ENCODE assay signal across 8 mouse cellular contexts in the genomic region with DNA sequence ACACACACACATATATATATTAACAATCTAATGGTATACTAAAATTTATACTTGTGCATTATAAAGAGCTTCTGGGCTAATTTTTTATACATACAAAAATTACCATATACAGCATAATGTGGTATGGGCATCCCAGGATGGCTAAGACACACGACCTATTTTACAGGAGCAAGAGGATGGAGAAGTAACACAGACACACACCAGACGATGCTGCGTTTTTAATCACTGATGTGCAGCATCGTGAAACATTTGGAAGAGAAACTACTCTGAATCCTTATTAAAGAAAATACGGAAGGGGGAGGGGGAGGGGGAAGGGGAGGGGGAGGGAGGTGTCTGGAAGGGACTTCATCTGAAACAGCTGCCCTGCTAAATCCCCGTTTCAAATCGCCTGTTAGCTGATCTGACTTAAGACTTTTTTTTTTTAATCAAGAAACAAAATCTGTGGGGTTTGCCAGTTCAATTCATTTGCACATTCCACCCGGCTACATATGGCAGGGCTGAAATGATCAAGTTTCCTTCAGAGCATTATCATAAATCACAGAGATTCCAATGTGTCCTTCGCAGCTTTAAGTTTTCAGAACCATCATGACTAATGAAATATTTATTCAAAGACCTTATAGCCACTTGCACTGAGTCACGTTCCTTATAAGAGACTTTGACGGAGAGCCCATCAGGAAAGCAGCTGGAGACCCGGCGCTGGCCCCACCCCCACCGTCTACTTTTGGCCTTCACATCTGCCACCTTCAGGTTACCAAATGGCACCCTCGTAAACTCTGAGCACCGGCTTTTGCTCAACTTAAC.
DNase-seq lines count a peak whose midpoint lies in the region; ATAC-seq and TF ChIP-seq lines count a peak whose summit lies in the region.

No protein-coding gene starts in this region.

- WGBS in heart, embryonic 14.5 days: 12% methylated on average over 16 of the region's 16 CpGs
- 22% methylated on average over 16 of the region's 16 CpGs for WGBS in hindbrain, embryonic 10.5 days
- 6% methylated on average over 16 of the region's 16 CpGs for WGBS in midbrain, postnatal 0 days

- no peak for TF ChIP-seq CTCF in midbrain, postnatal 0 days (IDR thresholded peaks at IDR 0.05)

- H3K36me3 ChIP-seq in heart, embryonic 14.5 days (ENCODE audit: control insufficient read depth, insufficient read depth, low read length): no peaks in the 10 kb centered on the region
- no peaks in the 10 kb centered on the region for H3K36me3 ChIP-seq in hindbrain, embryonic 10.5 days
- no peaks in the 10 kb centered on the region for H3K36me3 ChIP-seq in midbrain, postnatal 0 days (ENCODE audit: insufficient read depth, low read length)

- H3K9me3 ChIP-seq in heart, embryonic 14.5 days (ENCODE audit: control insufficient read depth, low read length): no peaks in the 10 kb centered on the region
- no peaks in the 10 kb centered on the region for H3K9me3 ChIP-seq in hindbrain, embryonic 10.5 days
- no peaks in the 10 kb centered on the region for H3K9me3 ChIP-seq in midbrain, postnatal 0 days (ENCODE audit: low read length)

- DNase-seq in heart, postnatal 36 days: no peak
- peak; percentile 17 for DNase-seq in R1 (ENCODE audit: low read depth, low spot score)
- peak; percentile 38 for DNase-seq in hindbrain, embryonic 10.5 days (ENCODE audit: low spot score)
- DNase-seq in midbrain, postnatal 0 days (ENCODE audit: low spot score): peak; percentile 37
- DNase-seq in layer of hippocampus, adult 11-12 months (ENCODE audit: low spot score): no peak
- no peak for DNase-seq in thymus, postnatal 25 days
- no peak for DNase-seq in cerebellum, adult 11 months

- no peak overlapping the region for H3K9ac ChIP-seq in heart, embryonic 14.5 days (ENCODE audit: low read length)
- no peak overlapping the region for H3K9ac ChIP-seq in midbrain, postnatal 0 days (replicated peaks; ENCODE audit: low read length, poor library complexity, severe bottlenecking)

- H3K4me1 ChIP-seq in heart, embryonic 14.5 days (ENCODE audit: control insufficient read depth in 2 of 2, insufficient read depth in 2 of 2, low read length in 2 of 2): no peaks in the 10 kb centered on the region
- H3K4me1 ChIP-seq in hindbrain, embryonic 10.5 days (replicated peaks): peaks cover 7% of the 10 kb centered on the region
- no peaks in the 10 kb centered on the region for H3K4me1 ChIP-seq in midbrain, postnatal 0 days (ENCODE audit: insufficient read depth, low read length)

- no peak overlapping the region; a peak in 1 of 4 replicates for H3K4me3 ChIP-seq in heart, embryonic 14.5 days (ENCODE audit: control insufficient read depth in 1 of 2, insufficient read depth in 1 of 2, low read depth in 1 of 2, low read length in 2 of 2)
- H3K4me3 ChIP-seq in hindbrain, embryonic 10.5 days: no peak overlapping the region
- H3K4me3 ChIP-seq in midbrain, postnatal 0 days (ENCODE audit: low read depth, low read length): 0 out of 2 replicates have a peak overlapping the region, but pooled peaks have one; percentile 9

- intact Hi-C loops in heart, postnatal 36 days (cut with DNase I): no loop called here

- ATAC-seq in heart, embryonic 14.5 days (ENCODE audit: insufficient number of reproducible peaks, insufficient read depth, low FRiP score, low read depth): no peak
- no peak for ATAC-seq in midbrain, postnatal 0 days (ENCODE audit: low FRiP score)

- no peaks in the 10 kb centered on the region for H3K27me3 ChIP-seq in heart, embryonic 14.5 days (ENCODE audit: control insufficient read depth, insufficient read depth, low read length)
- H3K27me3 ChIP-seq in hindbrain, embryonic 10.5 days (ENCODE audit: insufficient read depth, poor library complexity, severe bottlenecking): no peaks in the 10 kb centered on the region
- no peaks in the 10 kb centered on the region for H3K27me3 ChIP-seq in midbrain, postnatal 0 days (ENCODE audit: insufficient read depth, low read length)

- H3K4me2 ChIP-seq in heart, embryonic 14.5 days (ENCODE audit: low read length): peak overlapping the region; percentile 52
- peak overlapping the region; percentile 29 for H3K4me2 ChIP-seq in midbrain, postnatal 0 days (ENCODE audit: low read depth, low read length, poor library complexity, severe bottlenecking)

- no peak overlapping the region for H3K27ac ChIP-seq in heart, embryonic 14.5 days (replicated peaks in 1 of 2; ENCODE audit: control insufficient read depth in 1 of 2, insufficient read depth in 1 of 2, low read depth in 2 of 2, low read length in 2 of 2)
- H3K27ac ChIP-seq in hindbrain, embryonic 10.5 days: no peak overlapping the region
- no peak overlapping the region for H3K27ac ChIP-seq in midbrain, postnatal 0 days (ENCODE audit: low read depth, low read length)

Comparison
In these comparisons a context has a peak if more than half of its experiments do, and no peak if none do; other contexts are left out.
1. DNase-seq: peak in R1 (single experiment), hindbrain, embryonic 10.5 days (single experiment) and midbrain, postnatal 0 days (single experiment); none in heart, postnatal 36 days (0 of 2), layer of hippocampus, adult 11-12 months (single experiment), thymus, postnatal 25 days (single experiment) and cerebellum, adult 11 months (single experiment).